Mouse (Mus musculus) embryonic facial prominence, embryonic 11.5 days (tissue): ENCODE data around the gene Eif3k. TPM values are rescaled to one million over a fixed set of nuclear protein-coding genes. Genes with fewer than 3 reads are reported as not detected.
A peak's percentile ranks its signal among the peaks of the same experiment; 100 is the strongest.

Experiments
- ATAC-seq: fragments of 200-750 bp; cut with Nextera tagmentation; replicated peaks from 2 replicates; pipeline ENCODE4 v1.8.0; 2017; ENCODE audit warnings: low read depth; ENCODE audit not compliant: insufficient number of reproducible peaks, low FRiP score, low TSS enrichment
- DNase-seq: peaks from one replicate; pipeline ENCODE4 v3.0.0-alpha.2; 2015; ENCODE audit warnings: low spot score
- H3K27ac ChIP-seq: fragments of 300-500 bp; sonication (generic); replicated peaks from 2 replicates; pipeline ENCODE4 v1.5.1; 2014; ENCODE audit warnings: mild to moderate bottlenecking, low read depth, low read length, control low read depth
- H3K27me3 ChIP-seq: fragments of 300-500 bp; sonication (generic); 2 replicates; pipeline ENCODE4 v1.6.1; 2014; ENCODE audit warnings: mild to moderate bottlenecking, low read length, moderate library complexity, mixed read lengths; ENCODE audit not compliant: control insufficient read depth, insufficient read depth
- H3K36me3 ChIP-seq: fragments of 300-500 bp; sonication (generic); replicated peaks from 2 replicates; pipeline ENCODE4 v1.6.1; 2014; ENCODE audit warnings: low read depth, mild to moderate bottlenecking, low read length, moderate library complexity, mixed read lengths; ENCODE audit not compliant: control insufficient read depth, insufficient read depth
- H3K4me1 ChIP-seq: fragments of 300-500 bp; sonication (generic); 2 replicates; pipeline ENCODE4 v1.6.1; 2014; ENCODE audit warnings: low read length, mixed read lengths; ENCODE audit not compliant: control insufficient read depth, insufficient read depth
- H3K4me2 ChIP-seq: fragments of 300-500 bp; sonication (generic); 2 replicates; pipeline ENCODE4 v1.6.1; 2014; ENCODE audit warnings: low read depth, mild to moderate bottlenecking, control low read depth, low read length, moderate library complexity
- H3K4me3 ChIP-seq: fragments of 300-500 bp; sonication (generic); 2 replicates; pipeline ENCODE4 v1.5.1; 2014; ENCODE audit warnings: low read depth, low read length, control low read depth
- H3K9ac ChIP-seq: fragments of 300-500 bp; sonication (generic); replicated peaks from 2 replicates; pipeline ENCODE4 v1.6.1; 2014; ENCODE audit warnings: mild to moderate bottlenecking, control low read depth, low read length
- H3K9me3 ChIP-seq: fragments of 300-500 bp; sonication (generic); replicated peaks from 2 replicates; pipeline ENCODE4 v1.6.1; 2016; ENCODE audit warnings: mild to moderate bottlenecking, low read length, inconsistent platforms, mixed read lengths; ENCODE audit not compliant: control insufficient read depth
- WGBS: fragments of 180-500 bp; shearing (Covaris S2); extraction: QIAGEN DNeasy Blood & Tissue Kit; methylation state at CpG from one replicate; pipeline ENCODE4 v1.1.7; 2014; 5-methylcytosine and 5-hydroxymethylcytosine counted together
- polyA plus RNA-seq: library from polyadenylated mRNA; unstranded; fragments of >200 nt; fragmentation: Nextera tagmentation; extraction: Ambion mirVana; gene quantifications from 2 replicates; pipeline ENCODE4 v1.2.1, GENCODE M21; 2014

Eif3k gene
- polyA plus RNA-seq, 1 experiment from 2014 or later, result 439 TPM

DNA sequence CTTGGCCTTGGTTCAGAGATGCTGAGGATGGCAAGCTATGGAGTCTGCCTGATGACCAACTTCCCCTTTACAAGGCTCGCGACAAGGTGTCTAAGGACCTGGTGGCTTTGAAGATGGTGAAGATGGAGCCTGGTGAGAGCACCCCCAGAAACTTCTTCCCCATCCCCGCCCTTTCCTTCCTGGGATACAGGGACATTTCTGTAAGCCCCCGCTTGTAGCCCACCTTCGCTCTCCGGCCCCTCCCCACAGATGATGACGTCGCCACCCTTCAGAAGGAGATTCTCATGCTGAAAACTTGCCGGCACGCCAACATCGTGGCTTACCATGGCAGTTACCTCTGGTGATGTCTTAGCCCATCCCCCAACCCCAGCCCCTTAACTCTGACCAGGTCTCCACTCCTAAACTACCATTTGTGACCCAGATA, 1.5 kb upstream of the Eif3k start:
- no peak for ATAC-seq
- no peak overlapping the region for H3K27ac ChIP-seq
- H3K27me3 ChIP-seq, result no peaks in the 10 kb centered on the region
- H3K9ac ChIP-seq, result no peak overlapping the region
- H3K4me2 ChIP-seq, result no peak overlapping the region; the same call in 1 of the 2 replicates
- H3K9me3 ChIP-seq, result no peaks in the 10 kb centered on the region
- no peak for DNase-seq
- H3K4me3 ChIP-seq, result no peak overlapping the region
- no peaks in the 10 kb centered on the region; the same call in 1 of the 2 replicates for H3K4me1 ChIP-seq
- no peaks in the 10 kb centered on the region for H3K36me3 ChIP-seq
- WGBS, result 74% methylated on average over 11 of the region's 11 CpGs

DNA sequence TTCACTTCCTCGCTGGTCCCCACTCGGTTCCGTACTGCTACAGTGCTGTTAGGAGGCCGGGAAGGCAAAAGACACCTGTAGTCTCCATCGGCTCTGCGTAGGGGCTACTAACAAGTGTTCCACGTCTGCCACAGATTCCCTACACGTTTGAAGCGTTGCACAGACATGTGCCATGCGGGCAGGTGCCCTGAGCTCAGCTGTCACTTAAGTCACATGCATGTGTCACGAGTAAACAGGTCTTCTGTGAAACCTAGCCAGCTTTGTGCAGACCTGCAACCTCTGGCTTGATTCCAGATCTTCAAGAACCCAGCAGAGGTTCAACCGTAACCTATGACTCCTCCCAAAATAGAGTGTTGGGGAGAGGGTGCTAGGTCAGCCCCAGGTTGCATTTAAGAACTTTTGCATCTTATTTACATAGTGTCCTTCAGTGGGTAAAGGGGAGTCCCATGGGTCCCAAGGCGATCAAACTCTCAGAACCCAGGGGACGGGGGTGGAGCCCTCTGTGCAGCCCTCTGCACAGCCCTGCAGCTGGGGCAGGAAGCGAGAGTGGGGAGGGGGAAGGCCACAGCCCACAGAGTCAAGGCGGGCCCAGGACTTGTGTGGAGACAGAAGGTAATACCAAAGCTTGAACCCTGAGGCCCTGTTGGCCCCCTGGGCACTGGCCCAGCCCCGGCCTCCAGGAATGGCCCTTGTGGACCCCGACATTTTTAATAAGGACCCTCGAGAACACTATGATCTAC, 780 bp upstream of the Eif3k start:
- no peaks in the 10 kb centered on the region for H3K9me3 ChIP-seq
- H3K4me2 ChIP-seq, result peak overlapping the region; percentile 74
- H3K4me1 ChIP-seq, result no peaks in the 10 kb centered on the region; the same call in 1 of the 2 replicates
- no peaks in the 10 kb centered on the region; the same call in 1 of the 2 replicates for H3K36me3 ChIP-seq
- H3K27ac ChIP-seq, result peak overlapping the region; percentile 38; the same call in 1 of the 2 replicates
- 13% methylated on average over 19 of the region's 19 CpGs for WGBS
- peak overlapping the region; percentile 53 for H3K4me3 ChIP-seq
- no peak for DNase-seq
- H3K27me3 ChIP-seq, result no peaks in the 10 kb centered on the region
- H3K9ac ChIP-seq, result peak overlapping the region; percentile 79
- peak; percentile 42 for ATAC-seq

DNA sequence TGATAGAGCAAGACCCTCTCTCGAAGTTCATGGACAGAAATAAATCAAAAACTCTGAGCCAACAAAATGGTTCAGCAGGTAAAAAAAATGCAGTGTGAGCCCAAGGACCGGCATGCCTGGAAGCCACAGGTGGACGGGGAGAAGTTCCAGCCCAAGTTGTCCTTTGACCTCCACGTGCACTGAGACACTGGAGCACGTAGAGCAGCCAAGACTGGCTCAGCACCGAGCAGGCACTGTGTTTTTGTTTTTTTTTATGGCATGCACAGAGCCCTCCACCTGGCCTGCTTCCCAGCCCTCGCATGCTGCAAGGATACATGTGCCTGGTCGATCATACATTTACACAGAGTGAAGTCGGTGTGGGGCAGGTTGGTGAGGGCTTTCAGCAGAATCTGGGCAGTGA, 4.1 kb downstream of the Eif3k start:
- DNase-seq (no peak), ATAC-seq (no peak)

DNA sequence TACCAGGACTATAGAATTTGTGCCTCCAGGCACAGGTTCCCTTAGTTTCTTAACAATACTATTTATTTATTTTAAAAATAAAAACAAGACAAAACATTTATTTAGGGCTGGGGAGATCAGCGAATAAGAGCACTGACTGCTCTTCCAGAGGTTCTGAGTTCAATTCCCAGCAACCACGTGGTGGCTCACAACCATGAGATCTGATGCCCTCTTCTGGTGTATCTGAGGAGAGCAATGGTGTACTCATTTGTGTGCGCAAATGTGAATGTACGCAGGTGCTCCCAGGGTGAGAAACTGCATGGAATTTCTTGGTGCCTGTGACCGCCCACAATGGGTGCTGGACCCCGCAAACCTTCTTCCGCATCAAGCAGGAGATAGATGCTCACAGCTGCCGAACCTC, 8.6 kb downstream of the Eif3k start:
- peaks cover 3% of the 10 kb centered on the region; the same call in 1 of the 2 replicates for H3K36me3 ChIP-seq
- WGBS, result 83% methylated on average over 8 of the region's 8 CpGs

More for the DNA sequence above, 4.1 kb downstream of the Eif3k start:
- Histone ChIP-seq H3K36me3 (peaks cover 3% of the 10 kb centered on the region; the same call in 1 of the 2 replicates), H3K9me3 (no peaks in the 10 kb centered on the region), H3K4me3 (no peak overlapping the region), H3K9ac (no peak overlapping the region), H3K27ac (no peak overlapping the region), H3K27me3 (no peaks in the 10 kb centered on the region), H3K4me2 (no peak overlapping the region), H3K4me1 (no peaks in the 10 kb centered on the region; the same call in 1 of the 2 replicates)
- 89% methylated on average over 9 of the region's 9 CpGs for WGBS

DNA sequence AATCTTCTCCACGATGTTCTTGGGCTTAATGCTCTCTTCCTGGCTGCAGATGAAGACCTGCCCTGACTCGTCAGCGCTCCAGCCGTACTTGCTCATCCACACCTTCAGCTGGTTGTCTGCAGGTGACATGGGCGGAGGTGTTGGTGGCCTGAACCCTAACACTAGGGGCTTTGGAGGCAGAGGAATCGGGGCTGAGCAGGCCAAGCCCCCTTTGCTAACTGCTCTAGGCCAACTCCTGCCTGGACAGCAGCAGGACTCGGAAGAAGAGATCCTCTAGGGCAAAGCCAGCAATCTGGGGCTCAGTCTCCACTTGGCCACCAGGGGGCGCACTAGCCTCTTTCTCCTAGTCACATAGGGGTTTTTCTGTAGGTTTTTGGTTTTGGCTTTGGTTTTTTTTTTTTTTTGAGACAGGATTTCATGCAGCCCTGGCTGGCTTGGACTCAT, 9.1 kb downstream of the Eif3k start:
- Histone ChIP-seq H3K27ac (no peak overlapping the region), H3K4me2 (no peak overlapping the region), H3K4me1 (no peaks in the 10 kb centered on the region), H3K4me3 (no peak overlapping the region), H3K9ac (no peak overlapping the region), H3K9me3 (no peaks in the 10 kb centered on the region), H3K36me3 (peaks cover 3% of the 10 kb centered on the region; the same call in 1 of the 2 replicates), H3K27me3 (no peaks in the 10 kb centered on the region)
- ATAC-seq (no peak), DNase-seq (peak; percentile 86)
- WGBS, result 68% methylated on average over 8 of the region's 8 CpGs

More for the DNA sequence above, 8.6 kb downstream of the Eif3k start:
- Histone ChIP-seq H3K4me3 (no peak overlapping the region), H3K27me3 (no peaks in the 10 kb centered on the region), H3K9ac (no peak overlapping the region), H3K4me2 (no peak overlapping the region), H3K9me3 (no peaks in the 10 kb centered on the region), H3K27ac (no peak overlapping the region), H3K4me1 (no peaks in the 10 kb centered on the region)
- no peak for ATAC-seq
- no peak for DNase-seq

- H3K4me3 ChIP-seq, result no peak overlapping the region
These were observed 9.8 kb downstream of the Eif3k start for GRCm38 (mm10) chr7:28971770-28972269.

GRCm38 (mm10) chr7:28971029-28971428, 10.6 kb downstream of the Eif3k start:
- ATAC-seq, result no peak
- H3K9me3 ChIP-seq, result no peaks in the 10 kb centered on the region
- H3K27ac ChIP-seq, result no peak overlapping the region
- no peaks in the 10 kb centered on the region for H3K27me3 ChIP-seq
- WGBS, result 90% methylated on average over 7 of the region's 7 CpGs
- no peak overlapping the region for H3K4me2 ChIP-seq
- H3K4me3 ChIP-seq, result no peak overlapping the region
- H3K36me3 ChIP-seq, result 0 out of 2 replicates have a peak, but pooled peaks cover 3% of the 10 kb centered on the region
- H3K4me1 ChIP-seq, result no peaks in the 10 kb centered on the region
- H3K9ac ChIP-seq, result no peak overlapping the region
- no peak for DNase-seq

More at GRCm38 (mm10) chr7:28971770-28972269, 9.8 kb downstream of the Eif3k start:
- Histone ChIP-seq H3K9me3 (no peaks in the 10 kb centered on the region), H3K4me2 (no peak overlapping the region), H3K36me3 (0 out of 2 replicates have a peak, but pooled peaks cover 3% of the 10 kb centered on the region), H3K27me3 (no peaks in the 10 kb centered on the region), H3K27ac (no peak overlapping the region), H3K9ac (no peak overlapping the region), H3K4me1 (no peaks in the 10 kb centered on the region)
- ATAC-seq (no peak), DNase-seq (no peak)
- WGBS, result 86% methylated on average over 6 of the region's 6 CpGs
